Mouse (Mus musculus): Measurements from ENCODE around the gene Psen2. TPM values are rescaled to one million over a fixed set of nuclear protein-coding genes. Genes with fewer than 3 reads are reported as not detected.

Gene Psen2
- polyA plus RNA-seq, 1 experiment, result 93.6 TPM

DNA sequence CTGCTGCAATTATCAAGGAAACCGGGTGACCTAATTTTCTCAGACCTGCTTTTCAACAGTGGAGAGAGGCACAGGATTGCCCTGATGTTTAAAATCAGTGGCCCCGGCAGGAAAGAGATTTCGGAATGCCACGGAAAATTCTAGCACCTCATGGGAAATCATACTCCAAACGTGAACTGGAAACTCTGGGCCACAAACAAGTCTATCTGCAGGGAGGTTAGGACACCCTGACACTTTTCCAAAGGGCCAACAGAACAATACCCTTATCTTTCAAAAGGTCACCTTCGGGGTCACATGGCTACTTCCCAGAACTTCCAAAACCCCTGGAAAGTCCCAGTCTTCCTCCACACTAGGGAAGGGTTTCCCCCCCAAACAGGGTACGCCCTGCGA, 12.8 kb downstream of the Psen2 start:
- DNase-seq (ENCODE audit: low read depth in 1 of 2, low spot score in 2 of 2), result no peak
- H3K27ac ChIP-seq (ENCODE audit: insufficient read depth, low read length), result peak overlapping the region; percentile 72
- peaks cover 44% of the 10 kb centered on the region for H3K4me1 ChIP-seq (ENCODE audit: control insufficient read depth, insufficient read depth, insufficient read length)
- 0 out of 2 replicates have a peak, but pooled peaks cover 1% of the 10 kb centered on the region for H3K36me3 ChIP-seq (ENCODE audit: control insufficient read depth, insufficient read depth, low read length)
- no peak overlapping the region for H3K4me3 ChIP-seq (ENCODE audit: extremely low read depth, insufficient read depth, insufficient read length)
- no peaks in the 10 kb centered on the region for H3K27me3 ChIP-seq (ENCODE audit: control insufficient read depth, insufficient read depth, low read length)
- WGBS, result 66% methylated on average over 8 of the region's 8 CpGs
- TF ChIP-seq CTCF (IDR thresholded peaks at IDR 0.05; ENCODE audit: extremely low read depth, insufficient read depth, insufficient read length, insufficient replicate concordance) (no peak), POLR2A (IDR thresholded peaks at IDR 0.05; ENCODE audit: low read depth, low read length) (no peak)

GRCm38 (mm10) chr1:180249666-180250440, 13.4 kb downstream of the Psen2 start:
- no peaks in the 10 kb centered on the region for H3K27me3 ChIP-seq (ENCODE audit: control insufficient read depth, insufficient read depth, low read length)
- no peak overlapping the region for H3K4me3 ChIP-seq (ENCODE audit: extremely low read depth, insufficient read depth, insufficient read length)
- peak overlapping the region; percentile 72 for H3K27ac ChIP-seq (ENCODE audit: insufficient read depth, low read length)
- 36% methylated on average over 20 of the region's 20 CpGs for WGBS
- H3K4me1 ChIP-seq (ENCODE audit: control insufficient read depth, insufficient read depth, insufficient read length), result peaks cover 42% of the 10 kb centered on the region
- TF ChIP-seq POLR2A (IDR thresholded peaks at IDR 0.05; ENCODE audit: low read depth, low read length) (no peak), CTCF (IDR thresholded peaks at IDR 0.05; ENCODE audit: extremely low read depth, insufficient read depth, insufficient read length, insufficient replicate concordance) (no peak)
- peaks cover 5% of the 10 kb centered on the region for H3K36me3 ChIP-seq (ENCODE audit: control insufficient read depth, insufficient read depth, low read length)
- no peak for DNase-seq (ENCODE audit: low read depth in 1 of 2, low spot score in 2 of 2)

DNA sequence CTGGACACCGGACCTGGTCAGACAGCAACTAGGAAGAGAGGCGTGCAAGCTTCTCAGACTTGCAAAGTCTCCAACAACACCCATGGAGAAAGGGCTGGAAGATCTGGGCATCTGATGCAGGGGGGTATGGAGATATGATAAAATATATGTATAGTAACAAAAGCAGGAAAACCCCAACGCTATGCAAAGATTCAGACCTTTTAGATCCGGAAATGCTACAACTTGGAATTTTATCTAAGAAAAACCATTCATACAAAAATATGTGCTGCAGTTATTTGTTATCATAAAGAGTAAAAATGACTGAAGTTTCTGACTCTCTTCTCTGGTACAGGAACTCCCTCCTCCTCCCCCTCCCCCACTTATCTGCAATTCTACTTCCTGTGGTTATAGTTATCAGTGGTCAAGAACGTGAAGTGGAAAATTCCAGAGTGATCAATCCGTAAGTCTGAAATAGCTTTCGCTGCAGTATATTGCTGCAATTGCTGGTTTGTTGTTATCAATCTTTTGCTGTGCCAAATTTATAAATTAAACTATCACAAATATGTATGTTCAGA, 14.6 kb downstream of the Psen2 start:
- Histone ChIP-seq H3K36me3 (ENCODE audit: control insufficient read depth, insufficient read depth, low read length) (peaks cover 5% of the 10 kb centered on the region), H3K4me1 (ENCODE audit: control insufficient read depth, insufficient read depth, insufficient read length) (peaks cover 38% of the 10 kb centered on the region), H3K4me3 (ENCODE audit: extremely low read depth, insufficient read depth, insufficient read length) (no peak overlapping the region), H3K27ac (ENCODE audit: insufficient read depth, low read length) (no peak overlapping the region), H3K27me3 (ENCODE audit: control insufficient read depth, insufficient read depth, low read length) (no peaks in the 10 kb centered on the region)
- no peak for DNase-seq (ENCODE audit: low read depth in 1 of 2, low spot score in 2 of 2)
- 62% methylated on average over 7 of the region's 7 CpGs for WGBS
- TF ChIP-seq POLR2A (IDR thresholded peaks at IDR 0.05; ENCODE audit: low read depth, low read length) (no peak), CTCF (IDR thresholded peaks at IDR 0.05; ENCODE audit: extremely low read depth, insufficient read depth, insufficient read length, insufficient replicate concordance) (no peak)

GRCm38 (mm10) chr1:180247901-180248300, 15.3 kb downstream of the Psen2 start:
- DNase-seq (ENCODE audit: low read depth in 1 of 2, low spot score in 2 of 2), result no peak
- Histone ChIP-seq H3K36me3 (ENCODE audit: control insufficient read depth, insufficient read depth, low read length) (peaks cover 5% of the 10 kb centered on the region), H3K4me1 (ENCODE audit: control insufficient read depth, insufficient read depth, insufficient read length) (peaks cover 32% of the 10 kb centered on the region), H3K27me3 (ENCODE audit: control insufficient read depth, insufficient read depth, low read length) (no peaks in the 10 kb centered on the region), H3K27ac (ENCODE audit: insufficient read depth, low read length) (no peak overlapping the region), H3K4me3 (ENCODE audit: extremely low read depth, insufficient read depth, insufficient read length) (no peak overlapping the region)
- WGBS, result 71% methylated on average over 6 of the region's 7 CpGs
- TF ChIP-seq CTCF (IDR thresholded peaks at IDR 0.05; ENCODE audit: extremely low read depth, insufficient read depth, insufficient read length, insufficient replicate concordance), result no peak
- TF ChIP-seq POLR2A (IDR thresholded peaks at IDR 0.05; ENCODE audit: low read depth, low read length), result no peak

DNA sequence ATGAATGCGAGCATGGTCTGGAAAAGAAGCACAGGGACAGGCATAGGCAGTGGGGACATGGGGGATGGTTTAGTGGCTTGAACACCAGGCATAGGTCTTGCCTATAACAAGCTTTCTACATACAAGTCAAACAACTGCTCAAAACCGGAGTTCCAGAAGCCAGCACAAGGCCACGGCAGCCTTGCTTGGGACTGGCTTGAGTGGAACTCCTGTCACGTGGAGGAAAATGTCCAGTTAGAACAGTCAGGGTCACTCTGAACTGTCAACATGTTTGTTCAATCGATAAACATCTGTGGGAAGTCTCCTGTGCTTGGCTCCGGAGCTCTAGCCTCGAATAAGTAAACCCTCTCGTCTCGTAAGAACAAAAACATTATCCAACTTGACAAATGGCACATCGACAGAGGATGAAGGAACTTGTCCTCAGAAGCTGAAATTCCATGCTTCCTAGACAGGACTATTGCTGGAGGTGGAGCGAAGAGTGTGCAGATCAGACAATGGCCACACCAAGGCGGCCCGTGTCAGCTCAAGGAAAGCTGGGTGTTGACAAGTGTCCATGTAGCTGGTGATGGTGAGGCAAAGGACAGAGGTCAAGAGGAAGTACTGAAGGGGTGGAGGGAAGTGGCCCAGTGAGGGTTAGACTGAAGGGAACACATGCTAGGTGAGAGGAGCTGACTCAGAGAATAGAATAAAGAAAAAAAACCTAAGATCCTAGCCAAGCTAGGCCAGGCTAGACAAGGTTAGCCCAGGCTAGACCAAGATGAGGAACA, 17.3 kb downstream of the Psen2 start:
- Histone ChIP-seq H3K36me3 (ENCODE audit: control insufficient read depth, insufficient read depth, low read length) (peaks cover 5% of the 10 kb centered on the region), H3K27ac (ENCODE audit: insufficient read depth, low read length) (no peak overlapping the region), H3K4me3 (ENCODE audit: extremely low read depth, insufficient read depth, insufficient read length) (no peak overlapping the region), H3K27me3 (ENCODE audit: control insufficient read depth, insufficient read depth, low read length) (no peaks in the 10 kb centered on the region), H3K4me1 (ENCODE audit: control insufficient read depth, insufficient read depth, insufficient read length) (peaks cover 20% of the 10 kb centered on the region)
- DNase-seq (ENCODE audit: low read depth in 1 of 2, low spot score in 2 of 2), result no peak
- TF ChIP-seq CTCF (IDR thresholded peaks at IDR 0.05; ENCODE audit: extremely low read depth, insufficient read depth, insufficient read length, insufficient replicate concordance) (no peak), POLR2A (IDR thresholded peaks at IDR 0.05; ENCODE audit: low read depth, low read length) (no peak)
- WGBS, result 91% methylated on average over 13 of the region's 13 CpGs

DNA sequence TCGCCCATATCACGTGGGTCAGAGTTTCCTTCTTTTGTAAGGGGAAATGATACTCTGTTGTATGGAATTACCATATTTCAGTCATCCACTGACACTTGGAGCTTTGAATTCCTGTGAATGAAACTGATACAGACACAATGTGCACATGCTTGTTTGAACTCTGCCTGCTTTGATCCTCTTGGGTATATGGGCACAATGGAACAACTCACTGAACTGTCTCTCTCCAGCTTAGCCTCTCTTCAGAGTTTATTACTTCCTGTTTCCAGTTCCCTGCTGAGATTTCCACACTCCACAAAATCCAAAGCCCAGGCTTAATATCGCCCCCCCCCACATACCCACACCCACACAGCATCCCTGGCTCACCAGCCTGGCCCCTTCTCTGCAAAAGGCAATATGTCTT, 31.5 kb downstream of the Psen2 start:
- DNase-seq (ENCODE audit: low read depth in 1 of 2, low spot score in 2 of 2), result no peak
- no peak overlapping the region for H3K27ac ChIP-seq (ENCODE audit: insufficient read depth, low read length)
- H3K4me1 ChIP-seq (ENCODE audit: control insufficient read depth, insufficient read depth, insufficient read length), result no peaks in the 10 kb centered on the region
- no peaks in the 10 kb centered on the region for H3K27me3 ChIP-seq (ENCODE audit: control insufficient read depth, insufficient read depth, low read length)
- WGBS, result 87% methylated on average over 3 of the region's 3 CpGs
- H3K36me3 ChIP-seq (ENCODE audit: control insufficient read depth, insufficient read depth, low read length), result peaks cover 32% of the 10 kb centered on the region
- no peak overlapping the region for H3K4me3 ChIP-seq (ENCODE audit: extremely low read depth, insufficient read depth, insufficient read length)
- no peak for TF ChIP-seq CTCF (IDR thresholded peaks at IDR 0.05; ENCODE audit: extremely low read depth, insufficient read depth, insufficient read length, insufficient replicate concordance)
- TF ChIP-seq POLR2A (IDR thresholded peaks at IDR 0.05; ENCODE audit: low read depth, low read length), result no peak

Measured in spleen, adult 2 months (tissue).